Mouse (Mus musculus) kidney, adult 2 months (tissue): Measurements from ENCODE around the gene Trmt44. TPM values are rescaled to one million over a fixed set of nuclear protein-coding genes. Genes with fewer than 3 reads are reported as not detected.

ENCODE experiments used
- DNase-seq: peaks from one replicate; pipeline ENCODE4 v3.0.0; 2021
- H3K27ac ChIP-seq: fragments of 200-500 bp; 2 replicates; pipeline ENCODE4 v1.5.1; 2012; ENCODE audit warnings: low read depth, low read length, control low read depth, inconsistent platforms; ENCODE audit not compliant: insufficient read depth
- H3K27me3 ChIP-seq: fragments of 200-500 bp; replicated peaks from 2 replicates; pipeline ENCODE4 v1.6.1; 2012; ENCODE audit warnings: mild to moderate bottlenecking, moderate library complexity, low read length, inconsistent platforms; ENCODE audit not compliant: control insufficient read depth, insufficient read depth
- H3K36me3 ChIP-seq: fragments of 200-500 bp; 2 replicates; pipeline ENCODE4 v1.6.1; 2012; ENCODE audit warnings: mild to moderate bottlenecking, moderate library complexity, low read length, inconsistent platforms; ENCODE audit not compliant: control insufficient read depth, insufficient read depth
- H3K4me1 ChIP-seq: fragments of 200-500 bp; 2 replicates; pipeline ENCODE4 v1.6.1; 2011; ENCODE audit warnings: low read length; ENCODE audit not compliant: control insufficient read depth, insufficient read depth
- H3K4me3 ChIP-seq: fragments of 200-500 bp; 2 replicates; pipeline ENCODE4 v1.5.1; 2011; ENCODE audit warnings: mild to moderate bottlenecking, low read depth, low read length, control low read depth; ENCODE audit not compliant: insufficient read depth
- CTCF ChIP-seq: fragments of 200-500 bp; conservative IDR thresholded peaks from 2 replicates; pipeline ENCODE4 v1.5.1; 2011; ENCODE audit warnings: low read depth, mild to moderate bottlenecking, control low read depth, low read length, moderate library complexity, mixed read lengths; ENCODE audit not compliant: insufficient read depth, insufficient read length
- POLR2A ChIP-seq: fragments of 200-500 bp; IDR thresholded peaks from one replicate; pipeline ENCODE4 v1.6.1; 2011; ENCODE audit warnings: low read depth, low read length, control low read depth
- WGBS: fragments of 180-500 bp; shearing (Covaris S2); methylation state at CpG from one replicate; pipeline ENCODE4 v1.1.7; 2018; 5-methylcytosine and 5-hydroxymethylcytosine counted together
- polyA plus RNA-seq: library from polyadenylated mRNA; depleted of rRNA; stranded (reverse); fragments of >200 nt; gene quantifications from 2 replicates; pipeline ENCODE4 v1.2.3, GENCODE M21; 2012; rRNA removed

Trmt44 gene
- 4.4 and 4.5 TPM in 2 replicates for polyA plus RNA-seq

GRCm38 (mm10) chr5:35574653-35575599, at the start of gene Trmt44:
Gene Trmt44, minus strand, starts transcription at chr5:35575070.
- WGBS: 3% methylated on average over 56 of the region's 56 CpGs
- Histone ChIP-seq H3K36me3 (peaks cover 4% of the 10 kb centered on the region; the same call in 1 of the 2 replicates), H3K4me1 (peaks cover 10% of the 10 kb centered on the region), H3K27me3 (no peaks in the 10 kb centered on the region), H3K4me3 (peak within 1 kb of the TSS; percentile 85), H3K27ac (peak within 1 kb of the TSS; percentile 82)
- no peak for TF ChIP-seq CTCF
- TF ChIP-seq POLR2A: peak; percentile 89
- peak; percentile 96 for DNase-seq

GRCm38 (mm10) chr5:35623831-35624230, 49.0 kb upstream of the Trmt44 start:
- Histone ChIP-seq H3K27ac (no peak overlapping the region), H3K36me3 (no peaks in the 10 kb centered on the region), H3K27me3 (no peaks in the 10 kb centered on the region), H3K4me3 (no peak overlapping the region), H3K4me1 (no peaks in the 10 kb centered on the region)
- DNase-seq: no peak
- TF ChIP-seq POLR2A (no peak), CTCF (no peak)

GRCm38 (mm10) chr5:35621114-35621513, 46.2 kb upstream of the Trmt44 start:
- no peaks in the 10 kb centered on the region for H3K4me1 ChIP-seq
- 60% methylated on average over 4 of the region's 4 CpGs for WGBS
- no peak overlapping the region for H3K4me3 ChIP-seq
- no peaks in the 10 kb centered on the region for H3K36me3 ChIP-seq
- no peaks in the 10 kb centered on the region for H3K27me3 ChIP-seq
- no peak overlapping the region for H3K27ac ChIP-seq
- DNase-seq: no peak
- TF ChIP-seq CTCF (no peak), POLR2A (no peak)

GRCm38 (mm10) chr5:35616943-35617342, 42.1 kb upstream of the Trmt44 start:
- DNase-seq: peak; percentile 19
- Histone ChIP-seq H3K4me3 (no peak overlapping the region), H3K36me3 (no peaks in the 10 kb centered on the region), H3K4me1 (no peaks in the 10 kb centered on the region), H3K27me3 (no peaks in the 10 kb centered on the region), H3K27ac (no peak overlapping the region)
- WGBS: 30% methylated on average over 5 of the region's 5 CpGs
- no peak for TF ChIP-seq POLR2A
- no peak for TF ChIP-seq CTCF

GRCm38 (mm10) chr5:35612722-35613121, 37.9 kb upstream of the Trmt44 start:
- TF ChIP-seq CTCF: no peak
- TF ChIP-seq POLR2A: no peak
- Histone ChIP-seq H3K4me3 (no peak overlapping the region), H3K27ac (no peak overlapping the region), H3K27me3 (no peaks in the 10 kb centered on the region), H3K36me3 (no peaks in the 10 kb centered on the region), H3K4me1 (no peaks in the 10 kb centered on the region)
- DNase-seq: no peak
- 85% methylated on average over 8 of the region's 8 CpGs for WGBS

- H3K36me3 ChIP-seq: no peaks in the 10 kb centered on the region
- no peak for DNase-seq
- H3K4me1 ChIP-seq: no peaks in the 10 kb centered on the region
- WGBS: 66% methylated on average over 11 of the region's 11 CpGs
- no peak for TF ChIP-seq POLR2A
- no peaks in the 10 kb centered on the region for H3K27me3 ChIP-seq
- no peak overlapping the region for H3K4me3 ChIP-seq
- H3K27ac ChIP-seq: no peak overlapping the region
These were observed 37.0 kb upstream of the Trmt44 start for GRCm38 (mm10) chr5:35611900-35612299.

- peak; percentile 76 for DNase-seq
- H3K27ac ChIP-seq: no peak overlapping the region
- no peak overlapping the region for H3K4me3 ChIP-seq
- H3K36me3 ChIP-seq: no peaks in the 10 kb centered on the region
- TF ChIP-seq POLR2A (no peak), CTCF (no peak)
- H3K27me3 ChIP-seq: no peaks in the 10 kb centered on the region
- no peaks in the 10 kb centered on the region for H3K4me1 ChIP-seq
- WGBS: 54% methylated on average over 9 of the region's 9 CpGs
These were observed 36.3 kb upstream of the Trmt44 start for GRCm38 (mm10) chr5:35611170-35611569.
